Mouse (Mus musculus): ENCODE results near the gene Thyn1. TPM values are rescaled to one million over a fixed set of nuclear protein-coding genes. Genes with fewer than 3 reads are reported as not detected.

Gene Thyn1
- polyA plus RNA-seq, 1 experiment from 2014 or later, result 122 TPM

GRCm38 (mm10) chr9:27049492-27049891 lies 50.0 kb downstream of the Thyn1 start:
- Histone ChIP-seq H3K27ac (no peak overlapping the region), H3K36me3 (replicated peaks) (peaks cover 62% of the 10 kb centered on the region; the same call in 1 of the 2 replicates), H3K4me3 (no peak overlapping the region), H3K4me2 (no peak overlapping the region), H3K4me1 (no peaks in the 10 kb centered on the region), H3K9me3 (no peaks in the 10 kb centered on the region), H3K9ac (no peak overlapping the region), H3K27me3 (replicated peaks) (no peaks in the 10 kb centered on the region)
- no peak for ATAC-seq (replicated peaks)
- 95% methylated on average over 2 of the region's 2 CpGs for WGBS

Other genes with a start within 250 kb of the Thyn1 start
- 2.0 and 2.9 TPM in 2 replicates for gene Glb1l2, start 193.2 kb upstream of the Thyn1 start, polyA plus RNA-seq (2015; fragmentation: Nextera tagmentation; extraction: Ambion mirVana)
- not detected in 2 replicates for gene Glb1l3, start 138.8 kb upstream of the Thyn1 start, polyA plus RNA-seq (2015; fragmentation: Nextera tagmentation; extraction: Ambion mirVana)
- gene Gm1110, start 76.6 kb upstream of the Thyn1 start, polyA plus RNA-seq (2015; fragmentation: Nextera tagmentation; extraction: Ambion mirVana), result 0.23 and 0.34 TPM in 2 replicates
- 35.8 and 36.4 TPM in 2 replicates for gene Acad8, start 144 bp upstream of the Thyn1 start, polyA plus RNA-seq (2015; fragmentation: Nextera tagmentation; extraction: Ambion mirVana)
- gene Vps26b, start 30.4 kb downstream of the Thyn1 start, polyA plus RNA-seq (2015; fragmentation: Nextera tagmentation; extraction: Ambion mirVana), result 89.6 and 92.2 TPM in 2 replicates
- gene Ncapd3, start 30.5 kb downstream of the Thyn1 start, polyA plus RNA-seq (2015; fragmentation: Nextera tagmentation; extraction: Ambion mirVana), result 15.1 and 16.5 TPM in 2 replicates
- gene Jam3, start 155.7 kb downstream of the Thyn1 start, polyA plus RNA-seq (2015; fragmentation: Nextera tagmentation; extraction: Ambion mirVana), result 52.2 and 53.5 TPM in 2 replicates